9 mouse cellular contexts compared by ENCODE assay signal in genomic region chr10:75932081-75932678, GRCm38 (mm10). TPM values are rescaled to one million over a fixed set of nuclear protein-coding genes. Genes with fewer than 3 reads are reported as not detected.
DNase-seq lines count a peak whose midpoint lies in the region; ATAC-seq lines count a peak whose summit lies in the region.
"Had no signal": no experiment of that assay in that cellular context is flagged by ENCODE, and none has a peak within 500 bp of the region (broad histone marks: within the 10 kb centered on the region; RNA-seq: fewer than 3 reads in every experiment).

No protein-coding gene starts in this region.

- peak overlapping the region; percentile 22; the same call in 1 of the 2 replicates for H3K27ac ChIP-seq in heart, embryonic 11.5 days (ENCODE audit: low read depth, low read length)
- peak overlapping the region; percentile 69 for H3K27ac ChIP-seq in kidney, embryonic 16.5 days (ENCODE audit: low read length)

- H3K27me3 ChIP-seq in heart, embryonic 11.5 days (ENCODE audit: control insufficient read depth, insufficient read depth, low read length), result peaks cover 37% of the 10 kb centered on the region
- no peaks in the 10 kb centered on the region for H3K27me3 ChIP-seq in kidney, embryonic 16.5 days (ENCODE audit: insufficient read depth, low read length)

- no peaks in the 10 kb centered on the region for H3K9me3 ChIP-seq in heart, embryonic 11.5 days (replicated peaks; ENCODE audit: control insufficient read depth, low read length)
- H3K9me3 ChIP-seq in kidney, embryonic 16.5 days (ENCODE audit: low read length), result no peaks in the 10 kb centered on the region

- peak; percentile 36 for ATAC-seq in common myeloid progenitor, adult 5-6 weeks (replicated peaks; ENCODE audit: low read depth, poor library complexity, severe bottlenecking)
- peak; percentile 71 for ATAC-seq in heart, embryonic 11.5 days (replicated peaks; ENCODE audit: insufficient number of reproducible peaks, low FRiP score, low TSS enrichment)
- ATAC-seq in kidney, embryonic 16.5 days (ENCODE audit: low FRiP score, low TSS enrichment), result peak; percentile 72

- H3K9ac ChIP-seq in heart, embryonic 11.5 days (ENCODE audit: low read depth, low read length), result peak overlapping the region; percentile 89
- peak overlapping the region; percentile 93 for H3K9ac ChIP-seq in kidney, embryonic 16.5 days (replicated peaks; ENCODE audit: low read length)

- H3K4me3 ChIP-seq in heart, embryonic 11.5 days (ENCODE audit: low read depth, low read length), result peak overlapping the region; percentile 65
- H3K4me3 ChIP-seq in kidney, embryonic 16.5 days (ENCODE audit: low read length), result peak overlapping the region; percentile 68

- peak; percentile 58 for DNase-seq in urinary bladder, adult 2 months (ENCODE audit: low spot score)
- DNase-seq in urinary bladder, postnatal 10 days (ENCODE audit: low spot score), result no peak
- peak; percentile 74 to 84 for DNase-seq in lung, postnatal 4 days
- DNase-seq in spleen, postnatal 4 days (ENCODE audit: low spot score in 2 of 2), result peak; percentile 46 to 80
- DNase-seq in layer of hippocampus, adult 18-20 months (ENCODE audit: low spot score in 2 of 2), result no peak

- under 1% methylated on average over 29 of the region's 44 CpGs for WGBS in heart, embryonic 11.5 days (ENCODE audit: insufficient replicate concordance)
- under 1% methylated on average over 42 of the region's 44 CpGs for WGBS in kidney, embryonic 16.5 days

- peak overlapping the region; percentile 96 for H3K4me2 ChIP-seq in heart, embryonic 11.5 days
- H3K4me2 ChIP-seq in kidney, embryonic 16.5 days (replicated peaks; ENCODE audit: low read depth, low read length), result peak overlapping the region; percentile 98

- no peaks in the 10 kb centered on the region for H3K36me3 ChIP-seq in heart, embryonic 11.5 days (ENCODE audit: control insufficient read depth, insufficient read depth, low read length)
- 0 out of 2 replicates have a peak, but pooled peaks cover 8% of the 10 kb centered on the region for H3K36me3 ChIP-seq in kidney, embryonic 16.5 days (ENCODE audit: insufficient read depth, low read length)

- H3K4me1 ChIP-seq in heart, embryonic 11.5 days (ENCODE audit: control insufficient read depth, insufficient read depth, low read length), result peaks cover 13% of the 10 kb centered on the region
- H3K4me1 ChIP-seq in kidney, embryonic 16.5 days (ENCODE audit: insufficient read depth, low read length), result peaks cover 43% of the 10 kb centered on the region

RNA-seq across cellular contexts. Expression of gene Chchd10, which starts 0.8 kb away (rescaled TPM):
- 140 and 179 TPM in 2 replicates for polyA plus RNA-seq in urinary bladder, adult 2 months (2012; rRNA removed)
- total RNA-seq in common myeloid progenitor, adult 5-6 weeks (2017), result 39.6 and 50.1 TPM in 2 replicates
- 414 and 441 TPM in 2 replicates for polyA plus RNA-seq in heart, embryonic 11.5 days (2014; fragmentation: Nextera tagmentation; extraction: Ambion mirVana)
- 198 and 237 TPM in 2 replicates for polyA plus RNA-seq in kidney, embryonic 16.5 days (2015; fragmentation: Nextera tagmentation; extraction: Ambion mirVana)
- 100 to 1,000 TPM; 376 to 396 TPM for total RNA-seq in layer of hippocampus, adult 18-20 months (2021)

RNA-seq across cellular contexts. Expression of gene Mmp11, which starts 4.1 kb away (rescaled TPM):
- polyA plus RNA-seq in urinary bladder, adult 2 months (2012; rRNA removed), result 18.8 and 20.1 TPM in 2 replicates
- 1.6 TPM in 1 of 2 replicates, not detected in the other for total RNA-seq in common myeloid progenitor, adult 5-6 weeks (2017)
- polyA plus RNA-seq in heart, embryonic 11.5 days (2014; fragmentation: Nextera tagmentation; extraction: Ambion mirVana), result 17.5 and 26.0 TPM in 2 replicates
- polyA plus RNA-seq in kidney, embryonic 16.5 days (2015; fragmentation: Nextera tagmentation; extraction: Ambion mirVana), result 62.1 and 70.5 TPM in 2 replicates
- 1 to 10 TPM; 1.8 to 2.1 TPM for total RNA-seq in layer of hippocampus, adult 18-20 months (2021)

RNA-seq across cellular contexts. Expression of gene Gm867, which starts 8.3 kb away (rescaled TPM):
- polyA plus RNA-seq in urinary bladder, adult 2 months (2012; rRNA removed), result not detected in 2 replicates
- not detected in 2 replicates for total RNA-seq in common myeloid progenitor, adult 5-6 weeks (2017)
- 2.3 and 2.8 TPM in 2 replicates for polyA plus RNA-seq in heart, embryonic 11.5 days (2014; fragmentation: Nextera tagmentation; extraction: Ambion mirVana)
- 0.40 and 0.50 TPM in 2 replicates for polyA plus RNA-seq in kidney, embryonic 16.5 days (2015; fragmentation: Nextera tagmentation; extraction: Ambion mirVana)
- total RNA-seq in layer of hippocampus, adult 18-20 months (2021), result under 1 TPM; 0.28 to 0.89 TPM

RNA-seq across cellular contexts. Expression of gene Vpreb3, which starts 10.7 kb away (rescaled TPM):
- not detected in 2 replicates for polyA plus RNA-seq in urinary bladder, adult 2 months (2012; rRNA removed)
- not detected in 2 replicates for total RNA-seq in common myeloid progenitor, adult 5-6 weeks (2017)
- 0.89 and 0.92 TPM in 2 replicates for polyA plus RNA-seq in heart, embryonic 11.5 days (2014; fragmentation: Nextera tagmentation; extraction: Ambion mirVana)
- 0.72 and 1.9 TPM in 2 replicates for polyA plus RNA-seq in kidney, embryonic 16.5 days (2015; fragmentation: Nextera tagmentation; extraction: Ambion mirVana)
- not detected for total RNA-seq in layer of hippocampus, adult 18-20 months (2021)
- total RNA-seq: layer of hippocampus, postnatal 14 days had no signal

RNA-seq across cellular contexts. Expression of gene Smarcb1, which starts 10.8 kb away (rescaled TPM):
- 41.7 and 46.8 TPM in 2 replicates for polyA plus RNA-seq in urinary bladder, adult 2 months (2012; rRNA removed)
- total RNA-seq in common myeloid progenitor, adult 5-6 weeks (2017), result 76.4 and 88.3 TPM in 2 replicates
- 131 and 139 TPM in 2 replicates for polyA plus RNA-seq in heart, embryonic 11.5 days (2014; fragmentation: Nextera tagmentation; extraction: Ambion mirVana)
- polyA plus RNA-seq in kidney, embryonic 16.5 days (2015; fragmentation: Nextera tagmentation; extraction: Ambion mirVana), result 239 and 250 TPM in 2 replicates
- 10 to 100 TPM; 80.3 to 85.0 TPM for total RNA-seq in layer of hippocampus, adult 18-20 months (2021)

Comparison
In these comparisons a context has a peak if more than half of its experiments do, and no peak if none do; other contexts are left out.
1. DNase-seq: peak in urinary bladder, adult 2 months (single experiment), lung, postnatal 4 days (2 of 2) and spleen, postnatal 4 days (2 of 2); none in urinary bladder, postnatal 10 days (single experiment) and layer of hippocampus, adult 18-20 months (0 of 2).
2. Peak in every context shown above with its lines, with median percentiles within 50 percentile points of each other: ATAC-seq.